Mouse (Mus musculus): ENCODE measurements around the gene Ebf1.

DNA sequence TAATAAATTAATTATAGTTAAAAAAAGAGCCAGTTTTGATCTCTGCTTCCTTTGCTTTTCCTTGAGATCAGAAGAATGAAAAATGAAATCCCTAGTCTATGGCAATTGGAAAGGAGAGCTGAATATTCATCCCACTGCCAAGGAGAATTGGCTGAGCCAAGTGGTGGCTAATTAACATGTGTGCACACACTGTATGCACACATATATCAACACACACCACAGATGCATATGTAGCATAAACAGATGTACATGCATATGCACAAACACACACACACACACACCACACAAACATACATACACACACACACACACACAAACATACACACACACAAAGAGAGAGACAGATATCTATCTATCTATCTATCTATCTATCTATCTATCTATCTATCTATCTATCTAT lies 205.2 kb downstream of the Ebf1 start:
- TF ChIP-seq CTCF (IDR thresholded peaks at IDR 0.05; ENCODE audit: control insufficient read depth, insufficient read depth, low read length) (no peak), POLR2A (IDR thresholded peaks at IDR 0.05; ENCODE audit: borderline replicate concordance, control insufficient read depth, low read depth, low read length) (no peak)

Measured in bone marrow, adult 2 months (tissue).